Mouse (Mus musculus) forebrain, embryonic 14.5 days (tissue): ENCODE data around the gene Pusl1. TPM values are rescaled to one million over a fixed set of nuclear protein-coding genes. Genes with fewer than 3 reads are reported as not detected.

ENCODE experiments used
- ATAC-seq: fragments of 200-750 bp; cut with Nextera tagmentation; 2 replicates; pipeline ENCODE4 v1.8.0; 2017; ENCODE audit warnings: mild to moderate bottlenecking, moderate library complexity
- DNase-seq: peaks from one replicate; pipeline ENCODE4 v3.0.0-alpha.2; 2015; ENCODE audit warnings: low spot score
- H3K27ac ChIP-seq: fragments of 300-500 bp; sonication (generic); 2 replicates; pipeline ENCODE4 v1.5.1; 2014; ENCODE audit warnings: low read depth, mild to moderate bottlenecking, control low read depth, low read length, moderate library complexity
- H3K27me3 ChIP-seq: fragments of 300-500 bp; sonication (generic); replicated peaks from 2 replicates; pipeline ENCODE4 v1.6.1; 2014; ENCODE audit warnings: low read length, control low read depth, mixed read lengths; ENCODE audit not compliant: control insufficient read depth, insufficient read depth
- H3K36me3 ChIP-seq: fragments of 300-500 bp; sonication (generic); 2 replicates; pipeline ENCODE4 v1.6.1; 2014; ENCODE audit warnings: low read length, control low read depth; ENCODE audit not compliant: control insufficient read depth, insufficient read depth
- H3K4me1 ChIP-seq: fragments of 300-500 bp; sonication (generic); 2 replicates; pipeline ENCODE4 v1.6.1; 2014; ENCODE audit warnings: antibody characterized with exemption, low read length, control low read depth; ENCODE audit not compliant: control insufficient read depth, insufficient read depth
- H3K4me2 ChIP-seq: fragments of 300-500 bp; sonication (generic); 2 replicates; pipeline ENCODE4 v1.6.1; 2014; ENCODE audit warnings: mild to moderate bottlenecking, control low read depth, low read length
- H3K4me3 ChIP-seq: fragments of 300-500 bp; sonication (generic); 2 replicates; pipeline ENCODE4 v1.5.1; 2014; ENCODE audit warnings: low read depth, low read length, control low read depth
- H3K9ac ChIP-seq: fragments of 300-500 bp; sonication (generic); 2 replicates; pipeline ENCODE4 v1.6.1; 2014; ENCODE audit warnings: mild to moderate bottlenecking, low read length, control low read depth, moderate library complexity
- H3K9me3 ChIP-seq: fragments of 300-500 bp; sonication (generic); replicated peaks from 2 replicates; pipeline ENCODE4 v1.6.1; 2016; ENCODE audit warnings: low read length, control low read depth, mixed read lengths; ENCODE audit not compliant: control insufficient read depth
- WGBS: fragments of 180-500 bp; shearing (Covaris S2); extraction: QIAGEN DNeasy Blood & Tissue Kit; methylation state at CpG from one replicate; pipeline ENCODE4 v1.1.7; 2014; 5-methylcytosine and 5-hydroxymethylcytosine counted together
- microRNA-seq: library from miRNA; unstranded; fragments of <30 nt; microRNA quantifications from one replicate; pipeline ENCODE4, GENCODE M21; 2016
- polyA plus RNA-seq: library from polyadenylated mRNA; unstranded; fragments of >200 nt; fragmentation: Nextera tagmentation; extraction: Ambion mirVana; gene quantifications from 2 replicates; pipeline ENCODE4 v1.2.1, GENCODE M21; 2014

Pusl1 gene
- polyA plus RNA-seq, 1 experiment from 2014 or later, result 46.5 TPM

DNA sequence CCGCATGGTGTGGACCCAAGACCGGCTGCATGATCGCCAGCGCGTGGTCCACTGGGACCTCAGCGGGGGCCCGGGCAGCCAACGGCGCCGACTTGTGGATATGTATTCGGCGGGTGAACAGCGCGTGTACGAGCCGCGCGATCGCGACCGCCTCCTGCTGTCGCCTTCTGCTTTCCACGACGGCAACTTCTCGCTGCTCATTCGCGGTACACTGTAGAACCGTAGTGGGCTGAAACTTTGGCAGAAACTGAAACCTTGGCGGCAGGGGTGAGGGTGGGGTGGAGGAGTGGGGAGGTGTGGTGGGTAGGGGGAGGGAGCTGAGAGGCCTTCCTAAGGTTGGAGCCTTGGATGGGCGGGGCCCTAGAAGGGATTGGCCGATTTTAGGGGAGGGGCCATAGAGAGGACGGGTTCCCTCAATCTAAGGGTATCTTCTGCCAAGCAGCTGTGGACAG is 50.6 kb downstream of the Pusl1 start:
- H3K27me3 ChIP-seq, result 0 out of 2 replicates have a peak, but pooled peaks cover 3% of the 10 kb centered on the region
- H3K4me1 ChIP-seq, result peaks cover 13% of the 10 kb centered on the region; the same call in 1 of the 2 replicates
- H3K9me3 ChIP-seq, result no peaks in the 10 kb centered on the region
- peak overlapping the region; percentile 21 for H3K4me3 ChIP-seq
- ATAC-seq, result peak; percentile 49
- WGBS, result 1% methylated on average over 32 of the region's 32 CpGs
- H3K9ac ChIP-seq, result peak overlapping the region; percentile 13; the same call in 1 of the 2 replicates
- no peak overlapping the region for H3K27ac ChIP-seq
- DNase-seq, result peak; percentile 50
- H3K4me2 ChIP-seq, result peak overlapping the region; percentile 53
- no peaks in the 10 kb centered on the region for H3K36me3 ChIP-seq

DNA sequence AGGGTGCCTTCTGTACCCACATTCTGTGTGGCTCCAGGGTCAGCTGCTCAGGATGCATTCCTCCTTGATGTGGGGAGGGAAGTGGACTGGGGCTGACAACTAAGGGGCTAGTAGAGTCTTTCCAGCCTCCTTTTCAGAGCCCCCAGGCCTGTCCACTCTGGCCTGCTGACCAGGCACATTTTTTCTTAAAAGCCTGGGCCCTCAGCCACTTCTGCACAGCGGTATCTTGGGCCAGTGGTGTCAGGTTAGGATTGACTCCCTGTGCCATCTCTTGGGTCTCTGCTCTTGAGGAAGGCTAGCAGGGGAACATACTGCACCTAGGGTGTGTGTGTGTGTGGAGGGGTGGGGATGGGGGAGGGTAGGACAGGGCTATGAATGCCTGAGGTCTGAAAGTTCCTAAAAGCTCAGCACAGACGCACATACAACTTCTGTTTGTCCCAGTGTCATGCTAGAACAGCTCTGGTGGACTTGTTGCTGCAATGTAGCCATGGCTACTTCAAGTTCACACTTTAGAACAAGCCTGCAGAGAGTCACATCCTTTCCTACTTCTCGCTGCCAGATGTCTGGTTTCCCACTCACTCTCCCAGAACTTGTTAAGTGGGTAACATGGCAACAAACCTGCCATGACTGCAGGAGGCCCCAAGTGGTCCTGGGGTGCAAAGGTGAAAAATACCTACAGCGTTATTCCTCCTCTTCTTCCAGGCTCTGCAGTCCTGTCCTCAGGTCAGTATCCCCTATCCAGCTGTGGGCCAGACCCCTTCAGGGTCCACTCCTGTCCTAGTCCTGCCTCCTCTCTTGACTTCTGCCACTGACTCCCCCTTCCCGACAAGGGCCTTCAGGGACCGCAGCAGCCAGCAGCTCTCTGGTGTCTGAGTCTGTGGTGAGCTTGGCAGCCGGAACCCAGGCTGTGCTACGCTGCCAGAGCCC is 51.2 kb downstream of the Pusl1 start:
- peak overlapping the region; percentile 21 for H3K4me3 ChIP-seq
- peak overlapping the region; percentile 46 for H3K9ac ChIP-seq
- ATAC-seq (peak; percentile 7; the same call in 1 of the 2 replicates), DNase-seq (no peak)
- H3K9me3 ChIP-seq, result no peaks in the 10 kb centered on the region
- no peaks in the 10 kb centered on the region; the same call in 1 of the 2 replicates for H3K36me3 ChIP-seq
- H3K27me3 ChIP-seq, result 0 out of 2 replicates have a peak, but pooled peaks cover 3% of the 10 kb centered on the region
- H3K4me2 ChIP-seq, result peak overlapping the region; percentile 53
- H3K4me1 ChIP-seq, result peaks cover 13% of the 10 kb centered on the region; the same call in 1 of the 2 replicates
- peak overlapping the region; percentile 30; the same call in 1 of the 2 replicates for H3K27ac ChIP-seq
- WGBS, result 14% methylated on average over 8 of the region's 8 CpGs

DNA sequence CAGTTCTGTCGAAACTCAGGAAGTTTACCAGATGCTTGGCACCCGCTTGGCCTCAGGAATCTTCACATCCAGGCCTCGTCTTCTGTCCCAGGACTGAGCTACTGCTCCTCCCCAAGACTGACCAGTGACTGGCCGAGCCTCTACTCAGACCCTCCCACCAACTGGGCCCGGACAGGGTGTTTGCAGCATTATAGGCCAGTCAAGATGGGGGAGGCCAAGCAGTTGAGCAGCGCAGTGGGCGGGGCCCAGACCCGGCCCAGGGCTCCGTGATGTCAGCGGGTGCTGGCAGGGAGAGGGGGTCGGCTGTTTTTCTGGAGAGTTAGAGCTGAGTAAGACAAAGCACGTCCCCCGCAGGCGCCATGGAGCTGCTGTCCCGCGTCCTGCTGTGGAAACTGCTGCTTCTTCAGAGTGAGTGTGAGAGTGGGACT is 52.1 kb downstream of the Pusl1 start, which contains the start of gene Mxra8:
Mxra8 (plus strand) TSS at position 198 of the 428 bp plus-strand sequence.
- Histone ChIP-seq H3K4me1 (peaks cover 13% of the 10 kb centered on the region; the same call in 1 of the 2 replicates), H3K4me2 (peak within 1 kb of the TSS; percentile 53), H3K27me3 (0 out of 2 replicates have a peak, but pooled peaks cover 3% of the 10 kb centered on the region), H3K9ac (peak within 1 kb of the TSS; percentile 46), H3K4me3 (peak within 1 kb of the TSS; percentile 21), H3K9me3 (no peaks in the 10 kb centered on the region), H3K36me3 (peaks cover 3% of the 10 kb centered on the region; the same call in 1 of the 2 replicates), H3K27ac (peak within 1 kb of the TSS; percentile 30; the same call in 1 of the 2 replicates)
- DNase-seq (peak; percentile 51), ATAC-seq (peak; percentile 64)
- WGBS, result 3% methylated on average over 16 of the region's 16 CpGs

GRCm38 (mm10) chr4:155838187-155839153 is 53.1 kb downstream of the Pusl1 start:
- 59% methylated on average over 8 of the region's 8 CpGs for WGBS
- H3K4me3 ChIP-seq, result no peak overlapping the region
- H3K36me3 ChIP-seq, result peaks cover 9% of the 10 kb centered on the region; the same call in 1 of the 2 replicates
- no peak for ATAC-seq
- no peak overlapping the region for H3K9ac ChIP-seq
- H3K27ac ChIP-seq, result no peak overlapping the region
- no peak for DNase-seq
- no peaks in the 10 kb centered on the region for H3K9me3 ChIP-seq
- peaks cover 17% of the 10 kb centered on the region; the same call in 1 of the 2 replicates for H3K4me1 ChIP-seq
- H3K27me3 ChIP-seq, result 0 out of 2 replicates have a peak, but pooled peaks cover 3% of the 10 kb centered on the region
- no peak overlapping the region for H3K4me2 ChIP-seq

Small RNA genes within 50 kb of the gene (microRNA-seq; reads per million reads assigned to microRNA genes)
- gene Gm22991, result not detected

Other genes with a start within 250 kb of the Pusl1 start
- gene Gm10563, start 246.4 kb downstream of the Pusl1 start, polyA plus RNA-seq, result not detected in 2 replicates
- 0.97 and 2.1 TPM in 2 replicates for gene Mmp23, start 238.4 kb downstream of the Pusl1 start, polyA plus RNA-seq
- 25.2 and 34.5 TPM in 2 replicates for gene Mib2, start 222.6 kb downstream of the Pusl1 start, polyA plus RNA-seq
- gene Fndc10, start 197.4 kb downstream of the Pusl1 start, polyA plus RNA-seq, result 3.2 and 3.8 TPM in 2 replicates
- 153 and 179 TPM in 2 replicates for gene Ssu72, start 187.0 kb downstream of the Pusl1 start, polyA plus RNA-seq
- 3.4 and 3.5 TPM in 2 replicates for gene Tmem240, start 157.0 kb downstream of the Pusl1 start, polyA plus RNA-seq
- 62.0 and 70.0 TPM in 2 replicates for gene Atad3a, start 130.7 kb downstream of the Pusl1 start, polyA plus RNA-seq
- 21.8 and 24.6 TPM in 2 replicates for gene Vwa1, start 117.1 kb downstream of the Pusl1 start, polyA plus RNA-seq
- 0.12 and 0.25 TPM in 2 replicates for gene Tmem88b, start 105.9 kb downstream of the Pusl1 start, polyA plus RNA-seq
- gene Ankrd65, start 101.3 kb downstream of the Pusl1 start, polyA plus RNA-seq, result not detected in 2 replicates
- 274 and 313 TPM in 2 replicates for gene Mrpl20, start 88.9 kb downstream of the Pusl1 start, polyA plus RNA-seq
- gene Ccnl2, start 79.3 kb downstream of the Pusl1 start, polyA plus RNA-seq, result 119 and 144 TPM in 2 replicates
- gene Aurkaip1, start 60.5 kb downstream of the Pusl1 start, polyA plus RNA-seq, result 120 and 135 TPM in 2 replicates
- gene Mxra8, start 52.1 kb downstream of the Pusl1 start, polyA plus RNA-seq, result 15.6 and 22.1 TPM in 2 replicates
- 10.8 and 12.4 TPM in 2 replicates for gene Dvl1, start 44.4 kb downstream of the Pusl1 start, polyA plus RNA-seq
- 0.46 and 0.61 TPM in 2 replicates for gene Tas1r3, start 28.4 kb downstream of the Pusl1 start, polyA plus RNA-seq
- gene Cptp, start 22.3 kb downstream of the Pusl1 start, polyA plus RNA-seq, result 28.3 and 29.5 TPM in 2 replicates
- gene Ints11, start 22.2 kb downstream of the Pusl1 start, polyA plus RNA-seq, result 94.6 and 102 TPM in 2 replicates
- gene Acap3, start within 50 bp of the Pusl1 start, polyA plus RNA-seq, result 60.5 and 77.0 TPM in 2 replicates
- gene Ube2j2, start 52.0 kb upstream of the Pusl1 start, polyA plus RNA-seq, result 116 and 137 TPM in 2 replicates
- gene C1qtnf12, start 70.5 kb upstream of the Pusl1 start, polyA plus RNA-seq, result 8.0 and 11.3 TPM in 2 replicates
- 27.6 and 29.6 TPM in 2 replicates for gene B3galt6, start 100.9 kb upstream of the Pusl1 start, polyA plus RNA-seq
- 124 and 127 TPM in 2 replicates for gene Sdf4, start 101.1 kb upstream of the Pusl1 start, polyA plus RNA-seq
- 0.43 and 0.60 TPM in 2 replicates for gene Tnfrsf4, start 122.1 kb upstream of the Pusl1 start, polyA plus RNA-seq
- gene Tnfrsf18, start 134.4 kb upstream of the Pusl1 start, polyA plus RNA-seq, result 0.40 and 0.53 TPM in 2 replicates
- not detected in 2 replicates for gene Ttll10, start 167.6 kb upstream of the Pusl1 start, polyA plus RNA-seq
- 29.0 and 34.3 TPM in 2 replicates for gene 9430015G10Rik, start 218.2 kb upstream of the Pusl1 start, polyA plus RNA-seq
- gene Rnf223, start 238.7 kb upstream of the Pusl1 start, polyA plus RNA-seq, result 0.41 and 0.59 TPM in 2 replicates